Mouse (Mus musculus): ENCODE data around the gene Mad1l1.

- no peak for TF ChIP-seq E2F4 (IDR thresholded peaks at IDR 0.05; ENCODE audit: borderline replicate concordance, low read depth, low read length)
- TF ChIP-seq ZMIZ1 (IDR thresholded peaks at IDR 0.05; ENCODE audit: low read depth, low read length) = no peak
- TF ChIP-seq BHLHE40 (IDR thresholded peaks at IDR 0.05; ENCODE audit: borderline replicate concordance, low read depth, low read length) = no peak
- no peak for TF ChIP-seq POLR2A (IDR thresholded peaks at IDR 0.05; ENCODE audit: control insufficient read depth in 1 of 2, insufficient read depth in 1 of 2, low read depth in 1 of 2, low read length in 2 of 2, poor library complexity in 1 of 2)
- no peak for TF ChIP-seq NELFE (IDR thresholded peaks at IDR 0.05; ENCODE audit: low read depth, low read length)
- TF ChIP-seq CTCF (IDR thresholded peaks at IDR 0.05 in 2 of 3, conservative IDR thresholded peaks at IDR 0.05 in 1 of 3; ENCODE audit: control insufficient read depth in 1 of 3, insufficient read depth in 1 of 3, low read depth in 2 of 3, low read length in 3 of 3, poor library complexity in 1 of 3, severe bottlenecking in 1 of 3) = no peak
- no peak for TF ChIP-seq TBP (IDR thresholded peaks at IDR 0.05; ENCODE audit: low read depth, low read length)
- TF ChIP-seq TAL1 (IDR thresholded peaks at IDR 0.05; ENCODE audit: low read length) = no peak
- no peak for TF ChIP-seq ZC3H11A (IDR thresholded peaks at IDR 0.05; ENCODE audit: low read depth, low read length)
- no peak for TF ChIP-seq RCOR1 (IDR thresholded peaks at IDR 0.05; ENCODE audit: low read depth, low read length)
- no peak for TF ChIP-seq ELF1 (IDR thresholded peaks at IDR 0.05; ENCODE audit: low read depth, low read length)
- no peak for TF ChIP-seq MEF2A (IDR thresholded peaks at IDR 0.05; ENCODE audit: extremely low read depth, insufficient replicate concordance, low read depth, low read length, poor library complexity, severe bottlenecking)
- TF ChIP-seq NRF1 (IDR thresholded peaks at IDR 0.05; ENCODE audit: insufficient read depth, low read depth, low read length, poor library complexity, severe bottlenecking) = no peak
- no peak for TF ChIP-seq CHD2 (IDR thresholded peaks at IDR 0.05; ENCODE audit: low read length)
Measured at GRCm38 (mm10) chr5:140369466-140369865, 48.1 kb upstream of the Mad1l1 start.

Data from MEL (cell line).